Mouse (Mus musculus) heart, adult 2 months (tissue): ENCODE measurements around the gene Rdh12. TPM values are rescaled to one million over a fixed set of nuclear protein-coding genes. Genes with fewer than 3 reads are reported as not detected.

Experiments
- DNase-seq, 2 experiments: peaks; one replicate each; pipeline ENCODE4 v3.0.0; 2021
- H3K27ac ChIP-seq: fragments of 200-600 bp; 2 replicates; pipeline ENCODE4 v1.8.1; 2022
- H3K27me3 ChIP-seq: fragments of 200-500 bp; 2 replicates; pipeline ENCODE4 v1.6.1; 2012; ENCODE audit warnings: mild to moderate bottlenecking, low read length, inconsistent platforms, mixed read lengths; ENCODE audit not compliant: control insufficient read depth, insufficient read depth
- H3K36me3 ChIP-seq: fragments of 200-500 bp; 2 replicates; pipeline ENCODE4 v1.6.1; 2012; ENCODE audit warnings: low read length, inconsistent platforms; ENCODE audit not compliant: control insufficient read depth, insufficient read depth
- H3K4me1 ChIP-seq: fragments of 200-500 bp; 2 replicates; pipeline ENCODE4 v1.6.1; 2011; ENCODE audit warnings: low read length; ENCODE audit not compliant: control insufficient read depth, insufficient read depth
- H3K4me3 ChIP-seq: fragments of 200-600 bp; 2 replicates; pipeline ENCODE4 v1.8.1; 2022
- H3K79me2 ChIP-seq: fragments of 200-500 bp; replicated peaks from 2 replicates; pipeline ENCODE4 v1.6.1; 2012; ENCODE audit warnings: mild to moderate bottlenecking, inconsistent platforms, low read length, moderate library complexity, mixed read lengths; ENCODE audit not compliant: control insufficient read depth, insufficient read depth
- H3K9ac ChIP-seq: fragments of 200-500 bp; 2 replicates; pipeline ENCODE4 v1.6.1; 2012; ENCODE audit warnings: low read depth, mild to moderate bottlenecking, control low read depth, inconsistent platforms, low read length, mixed read lengths
- CTCF ChIP-seq: fragments of 200-600 bp; IDR thresholded peaks from 2 replicates; pipeline ENCODE4 v1.8.1; 2022; ENCODE audit warnings: antibody characterized with exemption, mild to moderate bottlenecking, moderate library complexity
- EP300 ChIP-seq: fragments of 200-500 bp; IDR thresholded peaks from 2 replicates; pipeline ENCODE4 v1.6.1; 2011; ENCODE audit warnings: low read depth, low read length, control low read depth; ENCODE audit not compliant: insufficient read depth
- POLR2A ChIP-seq: fragments of 200-500 bp; IDR thresholded peaks from 2 replicates; pipeline ENCODE4 v1.6.1; 2011; ENCODE audit warnings: mild to moderate bottlenecking, low read depth, low read length, control low read depth; ENCODE audit not compliant: insufficient read depth
- WGBS: fragments of 180-500 bp; shearing (Covaris S2); methylation state at CpG from one replicate; pipeline ENCODE4 v1.1.7; 2018; 5-methylcytosine and 5-hydroxymethylcytosine counted together
- intact Hi-C: fragments of 180-260 bp; cut with DNase I; formaldehyde crosslinking; loops from one replicate; pipeline ENCODE4 v1.15.1; 2025
- polyA plus RNA-seq: library from polyadenylated mRNA; depleted of rRNA; stranded (reverse); fragments of >200 nt; gene quantifications from 2 replicates; pipeline ENCODE4 v1.2.3, GENCODE M21; 2012; rRNA removed
- total RNA-seq, 2 experiments: library from RNA; stranded (reverse); gene quantifications; 2 replicates each; pipeline ENCODE4 v1.2.3; 2021

Rdh12 gene
- total and polyA plus RNA-seq, 3 experiments, result 0.37 to 0.72 TPM; not detected in 1

DNA sequence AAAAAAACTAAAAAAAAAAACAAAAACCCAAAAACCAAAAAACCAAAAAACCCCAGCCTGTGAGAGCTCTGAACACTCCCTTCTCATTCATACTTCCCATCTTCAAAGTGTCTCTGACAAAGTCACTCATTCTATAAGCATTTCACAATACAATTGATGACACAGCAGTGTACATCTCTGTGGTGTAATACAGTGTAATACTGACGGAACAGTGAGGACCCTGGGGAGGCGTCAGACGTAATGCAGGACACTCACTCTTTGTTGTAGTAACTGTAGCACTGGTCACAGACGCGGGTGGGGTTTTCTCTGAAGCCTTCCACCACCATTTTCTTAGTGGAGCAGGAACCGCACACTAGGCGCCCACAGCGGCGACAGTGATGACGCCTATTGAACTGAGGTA, 46.3 kb downstream of the Rdh12 start:
- intact Hi-C loops, result no loop called here
- no peaks in the 10 kb centered on the region; the same call in 1 of the 2 replicates for H3K36me3 ChIP-seq
- 95% methylated on average over 10 of the region's 10 CpGs for WGBS

DNA sequence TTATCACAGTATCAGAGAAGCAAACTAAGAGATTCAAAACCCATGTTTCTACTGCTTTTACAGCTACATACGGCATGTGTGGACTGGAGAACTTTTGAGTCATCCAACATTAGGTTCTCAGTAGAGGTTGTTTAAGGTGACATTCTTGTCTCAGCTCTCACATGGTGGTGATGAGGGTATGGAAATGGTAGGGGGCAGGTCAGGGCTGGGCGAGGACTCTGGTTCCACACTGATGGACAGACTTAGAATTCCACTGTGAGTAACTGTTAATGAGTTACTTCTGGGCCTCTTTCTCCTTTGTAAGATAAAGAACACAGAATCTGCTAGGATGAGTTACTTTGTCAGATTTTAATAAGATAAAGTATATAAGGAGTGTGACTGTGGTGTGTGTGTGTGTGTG, 51.4 kb downstream of the Rdh12 start:
- Histone ChIP-seq H3K27me3 (no peaks in the 10 kb centered on the region), H3K4me3 (no peak overlapping the region), H3K4me1 (no peaks in the 10 kb centered on the region), H3K36me3 (no peaks in the 10 kb centered on the region), H3K79me2 (no peaks in the 10 kb centered on the region), H3K27ac (no peak overlapping the region), H3K9ac (no peak overlapping the region)
- intact Hi-C loops, result loop anchor here (5.0 kb wide), 1 partner anchor 68 kb away; the partner anchor contains the start of gene Rdh11
- no peak for DNase-seq
- TF ChIP-seq CTCF (no peak), POLR2A (no peak), EP300 (no peak)
- 93% methylated on average over 2 of the region's 2 CpGs for WGBS

More for the DNA sequence above, 46.3 kb downstream of the Rdh12 start:
- Histone ChIP-seq H3K4me3 (no peak overlapping the region), H3K4me1 (0 out of 2 replicates have a peak, but pooled peaks cover 1% of the 10 kb centered on the region), H3K79me2 (no peaks in the 10 kb centered on the region), H3K27ac (no peak overlapping the region), H3K9ac (no peak overlapping the region), H3K27me3 (no peaks in the 10 kb centered on the region)
- no peak for DNase-seq
- TF ChIP-seq CTCF (no peak), EP300 (no peak)

DNA sequence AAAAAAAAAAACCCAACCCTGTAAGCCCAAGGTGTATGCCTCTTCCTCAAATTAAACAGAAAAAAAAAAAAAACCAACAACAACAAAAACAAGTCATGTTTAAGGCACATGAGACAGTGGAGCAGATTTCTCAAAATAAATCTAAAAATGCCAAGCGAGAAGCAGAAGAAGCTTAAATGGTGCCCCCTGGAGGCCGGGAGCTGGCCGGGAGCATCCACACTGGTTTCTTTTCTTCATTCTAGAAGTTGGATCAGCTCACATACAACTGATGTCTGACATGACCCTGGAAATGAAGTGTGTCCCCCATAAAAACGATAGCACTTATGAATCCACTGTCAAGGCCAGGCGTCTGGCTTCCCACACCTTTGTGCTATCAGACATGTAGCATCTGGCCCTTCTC, 52.3 kb downstream of the Rdh12 start:
- no peaks in the 10 kb centered on the region for H3K4me1 ChIP-seq
- no peaks in the 10 kb centered on the region for H3K36me3 ChIP-seq
- DNase-seq, result peak in 1 of 2 experiments; percentile 30
- H3K9ac ChIP-seq, result no peak overlapping the region
- H3K27ac ChIP-seq, result no peak overlapping the region
- no peaks in the 10 kb centered on the region for H3K27me3 ChIP-seq
- 56% methylated on average over 5 of the region's 5 CpGs for WGBS
- H3K4me3 ChIP-seq, result no peak overlapping the region
- H3K79me2 ChIP-seq, result no peaks in the 10 kb centered on the region
- no peak for TF ChIP-seq EP300
- TF ChIP-seq CTCF, result peak; percentile 58
- intact Hi-C loops, result loop anchor here (5.0 kb wide), 1 partner anchor 69 kb away; the partner anchor contains the start of gene Rdh11

Other genes with a start within 250 kb of the Rdh12 start
- gene Tmem229b, start 201.3 kb upstream of the Rdh12 start, total RNA-seq, result 1 to 10 TPM; 3.2 to 3.3 TPM
- 4.2 and 9.8 TPM in 2 replicates for gene Tmem229b, start 201.3 kb upstream of the Rdh12 start, polyA plus RNA-seq
- gene Plekhh1, start 179.8 kb upstream of the Rdh12 start, total RNA-seq, result 1 to 10 TPM; 1.4 to 1.7 TPM
- 1.8 and 2.8 TPM in 2 replicates for gene Plekhh1, start 179.8 kb upstream of the Rdh12 start, polyA plus RNA-seq
- 1 to 10 TPM; 3.4 to 4.4 TPM for gene Pigh, start 119.3 kb upstream of the Rdh12 start, total RNA-seq
- 4.6 and 5.4 TPM in 2 replicates for gene Pigh, start 119.3 kb upstream of the Rdh12 start, polyA plus RNA-seq
- not detected for gene Arg2, start 78.1 kb upstream of the Rdh12 start, total RNA-seq
- 0.16 TPM in 1 of 2 replicates, not detected in the other for gene Arg2, start 78.1 kb upstream of the Rdh12 start, polyA plus RNA-seq
- gene Vti1b, start 36.2 kb upstream of the Rdh12 start, total RNA-seq, result 100 to 1,000 TPM; 100 to 103 TPM
- gene Vti1b, start 36.2 kb upstream of the Rdh12 start, polyA plus RNA-seq, result 37.3 and 47.7 TPM in 2 replicates
- 1 to 10 TPM; 2.3 to 3.2 TPM for gene Rdh11, start 16.6 kb upstream of the Rdh12 start, total RNA-seq
- 1.6 and 4.2 TPM in 2 replicates for gene Rdh11, start 16.6 kb upstream of the Rdh12 start, polyA plus RNA-seq
- 10 to 100 TPM; 14.3 to 14.8 TPM for gene Zfyve26, start 87.4 kb downstream of the Rdh12 start, total RNA-seq
- gene Zfyve26, start 87.4 kb downstream of the Rdh12 start, polyA plus RNA-seq, result 10.8 and 13.3 TPM in 2 replicates
- under 1 TPM; 0.47 to 0.50 TPM for gene Rad51b, start 88.4 kb downstream of the Rdh12 start, total RNA-seq
- 0.26 and 0.49 TPM in 2 replicates for gene Rad51b, start 88.4 kb downstream of the Rdh12 start, polyA plus RNA-seq